Mouse (Mus musculus) kidney, embryonic 15.5 days (tissue): ENCODE measurements around the gene Slc44a4. TPM values are rescaled to one million over a fixed set of nuclear protein-coding genes. Genes with fewer than 3 reads are reported as not detected.
"Not testable (repeated sequence)": the region's sequence is repeated elsewhere in the genome, so short reads cannot be mapped to it uniquely, and the experiment has no call there.

Experiments
- ATAC-seq: fragments of 200-750 bp; cut with Nextera tagmentation; replicated peaks from 2 replicates; pipeline ENCODE4 v1.8.0; 2017; ENCODE audit warnings: moderate TSS enrichment; ENCODE audit not compliant: low FRiP score
- H3K27ac ChIP-seq: fragments of 300-500 bp; sonication (generic); 2 replicates; pipeline ENCODE4 v1.5.1; 2015; ENCODE audit warnings: mild to moderate bottlenecking, inconsistent platforms
- H3K27me3 ChIP-seq: fragments of 300-500 bp; sonication (generic); 2 replicates; pipeline ENCODE4 v1.6.1; 2015; ENCODE audit warnings: inconsistent platforms
- H3K36me3 ChIP-seq: fragments of 300-500 bp; sonication (generic); 2 replicates; pipeline ENCODE4 v1.6.1; 2015; ENCODE audit warnings: inconsistent platforms
- H3K4me1 ChIP-seq: fragments of 300-500 bp; sonication (generic); 2 replicates; pipeline ENCODE4 v1.6.1; 2015; ENCODE audit warnings: inconsistent platforms
- H3K4me2 ChIP-seq: fragments of 300-500 bp; sonication (generic); 2 replicates; pipeline ENCODE4 v1.6.1; 2015; ENCODE audit warnings: moderate library complexity, mild to moderate bottlenecking, inconsistent platforms
- H3K4me3 ChIP-seq: fragments of 300-500 bp; sonication (generic); replicated peaks from 2 replicates; pipeline ENCODE4 v1.5.1; 2015; ENCODE audit warnings: mild to moderate bottlenecking, inconsistent platforms
- H3K9ac ChIP-seq: fragments of 300-500 bp; sonication (generic); 2 replicates; pipeline ENCODE4 v1.6.1; 2015; ENCODE audit warnings: mild to moderate bottlenecking, inconsistent platforms
- H3K9me3 ChIP-seq: fragments of 300-500 bp; sonication (generic); replicated peaks from 2 replicates; pipeline ENCODE4 v1.6.1; 2016; ENCODE audit warnings: inconsistent platforms
- WGBS: fragments of 180-500 bp; shearing (Covaris S2); methylation state at CpG from one replicate; pipeline ENCODE4 v1.1.7; 2015; ENCODE audit warnings: mixed read lengths; 5-methylcytosine and 5-hydroxymethylcytosine counted together
- polyA plus RNA-seq: library from polyadenylated mRNA; unstranded; fragments of >200 nt; fragmentation: Nextera tagmentation; extraction: Ambion mirVana; gene quantifications from 2 replicates; pipeline ENCODE4 v1.2.1, GENCODE M21; 2015

The Slc44a4 gene
- polyA plus RNA-seq, 1 experiment from 2014 or later: 12.4 TPM

GRCm38 (mm10) chr17:34900826-34901225 is 13.4 kb upstream of the Slc44a4 start:
- H3K27me3 ChIP-seq, ATAC-seq, H3K9ac ChIP-seq, H3K9me3 ChIP-seq, H3K4me2 ChIP-seq, H3K27ac ChIP-seq: not testable (repeated sequence)
- peaks cover 37% of the 10 kb centered on the region for H3K4me1 ChIP-seq
- H3K36me3 ChIP-seq: peaks cover 59% of the 10 kb centered on the region
- H3K4me3 ChIP-seq: peak overlapping the region; percentile 93; the same call in 1 of the 2 replicates

- not testable (repeated sequence) for H3K27ac ChIP-seq, H3K4me3 ChIP-seq, ATAC-seq, H3K27me3 ChIP-seq, H3K4me2 ChIP-seq, H3K9ac ChIP-seq, H3K9me3 ChIP-seq
- WGBS: 87% methylated on average over 9 of the region's 10 CpGs
- H3K36me3 ChIP-seq: peaks cover 63% of the 10 kb centered on the region
- H3K4me1 ChIP-seq: peaks cover 28% of the 10 kb centered on the region
Observed at GRCm38 (mm10) chr17:34901948-34902347, 12.3 kb upstream of the Slc44a4 start.

GRCm38 (mm10) chr17:34902895-34903294 is 11.4 kb upstream of the Slc44a4 start:
- no peak overlapping the region for H3K4me2 ChIP-seq
- WGBS: 74% methylated on average over 9 of the region's 9 CpGs
- ATAC-seq: no peak
- no peak overlapping the region for H3K9ac ChIP-seq
- peaks cover 19% of the 10 kb centered on the region for H3K4me1 ChIP-seq
- H3K4me3 ChIP-seq: no peak overlapping the region
- no peaks in the 10 kb centered on the region for H3K27me3 ChIP-seq
- no peak overlapping the region for H3K27ac ChIP-seq
- H3K36me3 ChIP-seq: peaks cover 72% of the 10 kb centered on the region
- no peaks in the 10 kb centered on the region for H3K9me3 ChIP-seq

- no peak overlapping the region for H3K4me3 ChIP-seq
- no peak overlapping the region for H3K4me2 ChIP-seq
- no peak for ATAC-seq
- no peaks in the 10 kb centered on the region for H3K9me3 ChIP-seq
- peaks cover 78% of the 10 kb centered on the region for H3K36me3 ChIP-seq
- no peak overlapping the region for H3K27ac ChIP-seq
- no peaks in the 10 kb centered on the region for H3K27me3 ChIP-seq
- WGBS: 84% methylated on average over 10 of the region's 10 CpGs
- H3K4me1 ChIP-seq: peaks cover 19% of the 10 kb centered on the region
- no peak overlapping the region for H3K9ac ChIP-seq
Observed at GRCm38 (mm10) chr17:34910982-34911381, 3.3 kb upstream of the Slc44a4 start.

GRCm38 (mm10) chr17:34911945-34912351 is 2.3 kb upstream of the Slc44a4 start:
- Histone ChIP-seq H3K4me3 (no peak overlapping the region), H3K9ac (no peak overlapping the region), H3K4me2 (no peak overlapping the region), H3K36me3 (peaks cover 68% of the 10 kb centered on the region), H3K9me3 (no peaks in the 10 kb centered on the region), H3K27ac (no peak overlapping the region), H3K27me3 (no peaks in the 10 kb centered on the region), H3K4me1 (peaks cover 19% of the 10 kb centered on the region)
- 47% methylated on average over 5 of the region's 5 CpGs for WGBS
- peak; percentile 23; the same call in 1 of the 2 replicates for ATAC-seq

GRCm38 (mm10) chr17:34915410-34915831 is 1.2 kb downstream of the Slc44a4 start:
- peaks cover 34% of the 10 kb centered on the region for H3K36me3 ChIP-seq
- H3K9ac ChIP-seq: peak overlapping the region; percentile 29
- 7% methylated on average over 11 of the region's 11 CpGs for WGBS
- H3K4me2 ChIP-seq: peak overlapping the region; percentile 46
- H3K4me3 ChIP-seq: peak overlapping the region; percentile 17
- H3K27ac ChIP-seq: peak overlapping the region; percentile 81
- H3K27me3 ChIP-seq: no peaks in the 10 kb centered on the region
- peaks cover 19% of the 10 kb centered on the region for H3K4me1 ChIP-seq
- peak; percentile 85 for ATAC-seq
- H3K9me3 ChIP-seq: no peaks in the 10 kb centered on the region

- 83% methylated on average over 5 of the region's 5 CpGs for WGBS
- Histone ChIP-seq H3K4me2 (no peak overlapping the region), H3K27ac (no peak overlapping the region), H3K4me1 (peaks cover 19% of the 10 kb centered on the region), H3K9ac (no peak overlapping the region), H3K4me3 (no peak overlapping the region), H3K9me3 (no peaks in the 10 kb centered on the region), H3K36me3 (peaks cover 25% of the 10 kb centered on the region), H3K27me3 (no peaks in the 10 kb centered on the region)
- no peak for ATAC-seq
Observed at GRCm38 (mm10) chr17:34916316-34916715, 2.0 kb downstream of the Slc44a4 start.

- peaks cover 19% of the 10 kb centered on the region for H3K4me1 ChIP-seq
- peaks cover 16% of the 10 kb centered on the region for H3K36me3 ChIP-seq
- ATAC-seq: no peak
- no peaks in the 10 kb centered on the region for H3K27me3 ChIP-seq
- H3K9ac ChIP-seq: no peak overlapping the region
- no peak overlapping the region for H3K4me2 ChIP-seq
- no peak overlapping the region for H3K27ac ChIP-seq
- H3K9me3 ChIP-seq: no peaks in the 10 kb centered on the region
- H3K4me3 ChIP-seq: no peak overlapping the region
- 74% methylated on average over 9 of the region's 9 CpGs for WGBS
Observed at GRCm38 (mm10) chr17:34917188-34917587, 2.9 kb downstream of the Slc44a4 start.

GRCm38 (mm10) chr17:34922939-34923338 is 8.7 kb downstream of the Slc44a4 start:
- H3K36me3 ChIP-seq: no peaks in the 10 kb centered on the region
- H3K9me3 ChIP-seq: no peaks in the 10 kb centered on the region
- no peaks in the 10 kb centered on the region for H3K27me3 ChIP-seq
- H3K9ac ChIP-seq: no peak overlapping the region
- no peak for ATAC-seq
- H3K27ac ChIP-seq: no peak overlapping the region
- 0 out of 2 replicates have a peak, but pooled peaks cover 7% of the 10 kb centered on the region for H3K4me1 ChIP-seq
- H3K4me3 ChIP-seq: no peak overlapping the region
- H3K4me2 ChIP-seq: no peak overlapping the region
- 42% methylated on average over 6 of the region's 6 CpGs for WGBS

- no peak overlapping the region for H3K4me2 ChIP-seq
- no peaks in the 10 kb centered on the region for H3K36me3 ChIP-seq
- no peak overlapping the region for H3K9ac ChIP-seq
- no peaks in the 10 kb centered on the region for H3K9me3 ChIP-seq
- 0 out of 2 replicates have a peak, but pooled peaks cover 7% of the 10 kb centered on the region for H3K4me1 ChIP-seq
- no peak overlapping the region for H3K4me3 ChIP-seq
- H3K27ac ChIP-seq: no peak overlapping the region
- no peak for ATAC-seq
- no peaks in the 10 kb centered on the region for H3K27me3 ChIP-seq
- WGBS: 67% methylated on average over 5 of the region's 5 CpGs
Observed at GRCm38 (mm10) chr17:34924258-34924657, 10.0 kb downstream of the Slc44a4 start.

GRCm38 (mm10) chr17:34927306-34928019 is 13.2 kb downstream of the Slc44a4 start:
- peaks cover under 1% of the 10 kb centered on the region; the same call in 1 of the 2 replicates for H3K36me3 ChIP-seq
- ATAC-seq: no peak

GRCm38 (mm10) chr17:34928841-34929240 is 14.6 kb downstream of the Slc44a4 start:
- no peak for ATAC-seq
- Histone ChIP-seq H3K4me3 (no peak overlapping the region), H3K9me3 (no peaks in the 10 kb centered on the region), H3K36me3 (peaks cover 2% of the 10 kb centered on the region; the same call in 1 of the 2 replicates), H3K4me1 (peaks cover 19% of the 10 kb centered on the region), H3K27me3 (no peaks in the 10 kb centered on the region), H3K4me2 (no peak overlapping the region), H3K9ac (no peak overlapping the region), H3K27ac (no peak overlapping the region)
- 76% methylated on average over 4 of the region's 4 CpGs for WGBS

More at GRCm38 (mm10) chr17:34927306-34928019, 13.2 kb downstream of the Slc44a4 start:
- Histone ChIP-seq H3K9ac (no peak overlapping the region), H3K4me3 (no peak overlapping the region), H3K27ac (no peak overlapping the region), H3K27me3 (no peaks in the 10 kb centered on the region), H3K4me1 (peaks cover 20% of the 10 kb centered on the region), H3K9me3 (no peaks in the 10 kb centered on the region), H3K4me2 (no peak overlapping the region)
- WGBS: 90% methylated on average over 18 of the region's 18 CpGs
